Mouse (Mus musculus) lung, postnatal 0 days (tissue): ENCODE data around the gene Kcna5. TPM values are rescaled to one million over a fixed set of nuclear protein-coding genes. Genes with fewer than 3 reads are reported as not detected.

Source experiments
- ATAC-seq: fragments of 200-750 bp; cut with Nextera tagmentation; 2 replicates; pipeline ENCODE4 v1.8.0; 2017; ENCODE audit warnings: moderate library complexity
- DNase-seq: peaks from one replicate; pipeline ENCODE4 v3.0.0-alpha.2; 2016; ENCODE audit warnings: low spot score
- H3K27ac ChIP-seq: fragments of 300-500 bp; sonication (generic); 2 replicates; pipeline ENCODE4 v1.5.1; 2014; ENCODE audit warnings: antibody characterized with exemption, mild to moderate bottlenecking, low read length, mixed read lengths
- H3K27me3 ChIP-seq: fragments of 300-500 bp; sonication (generic); replicated peaks from 2 replicates; pipeline ENCODE4 v1.6.1; 2014; ENCODE audit warnings: low read length, mixed read lengths; ENCODE audit not compliant: insufficient read depth
- H3K36me3 ChIP-seq: fragments of 300-500 bp; sonication (generic); 2 replicates; pipeline ENCODE4 v1.6.1; 2014; ENCODE audit warnings: low read length, mixed read lengths; ENCODE audit not compliant: insufficient read depth
- H3K4me1 ChIP-seq: fragments of 300-500 bp; sonication (generic); 2 replicates; pipeline ENCODE4 v1.6.1; 2014; ENCODE audit warnings: antibody characterized with exemption, low read depth, low read length, mixed read lengths; ENCODE audit not compliant: insufficient read depth
- H3K4me2 ChIP-seq: fragments of 300-500 bp; sonication (generic); replicated peaks from 2 replicates; pipeline ENCODE4 v1.6.1; 2014; ENCODE audit warnings: low read depth, mild to moderate bottlenecking, low read length, moderate library complexity, mixed read lengths
- H3K4me3 ChIP-seq: fragments of 300-500 bp; sonication (generic); 2 replicates; pipeline ENCODE4 v1.5.1; 2014; ENCODE audit warnings: low read depth, low read length
- H3K9ac ChIP-seq: fragments of 300-500 bp; sonication (generic); replicated peaks from 2 replicates; pipeline ENCODE4 v1.6.1; 2014; ENCODE audit warnings: low read depth, mild to moderate bottlenecking
- H3K9me3 ChIP-seq: fragments of 300-500 bp; sonication (generic); 2 replicates; pipeline ENCODE4 v1.6.1; 2016; ENCODE audit warnings: low read length, mixed read lengths
- CTCF ChIP-seq: IDR thresholded peaks from 2 replicates; pipeline ENCODE4 v1.5.1; 2016; ENCODE audit warnings: antibody characterized with exemption, mild to moderate bottlenecking
- EP300 ChIP-seq: IDR thresholded peaks from 2 replicates; pipeline ENCODE4 v1.6.1; 2016; ENCODE audit warnings: antibody characterized with exemption, mild to moderate bottlenecking, control low read depth
- WGBS: fragments of 180-500 bp; shearing (Covaris S2); extraction: QIAGEN DNeasy Blood & Tissue Kit; methylation state at CpG from one replicate; pipeline ENCODE4 v1.1.7; 2014; 5-methylcytosine and 5-hydroxymethylcytosine counted together
- polyA plus RNA-seq: library from polyadenylated mRNA; unstranded; fragments of >200 nt; fragmentation: Nextera tagmentation; extraction: Ambion mirVana; gene quantifications from 2 replicates; pipeline ENCODE4 v1.2.1, GENCODE M21; 2015

Gene Kcna5
- polyA plus RNA-seq, 1 experiment from 2014 or later = 1.5 TPM

- Histone ChIP-seq H3K9ac (no peak overlapping the region), H3K4me2 (no peak overlapping the region), H3K27me3 (no peaks in the 10 kb centered on the region), H3K4me3 (no peak overlapping the region), H3K27ac (no peak overlapping the region), H3K36me3 (no peaks in the 10 kb centered on the region), H3K9me3 (no peaks in the 10 kb centered on the region), H3K4me1 (no peaks in the 10 kb centered on the region)
- DNase-seq (no peak), ATAC-seq (no peak; the same call in 1 of the 2 replicates)
- WGBS = 41% methylated on average over 4 of the region's 4 CpGs
- TF ChIP-seq EP300 (no peak), CTCF (no peak)
Observed at GRCm38 (mm10) chr6:126484887-126485286, 50.3 kb downstream of the Kcna5 start.

- Histone ChIP-seq H3K27me3 (no peaks in the 10 kb centered on the region), H3K9me3 (no peaks in the 10 kb centered on the region), H3K4me2 (no peak overlapping the region), H3K4me1 (no peaks in the 10 kb centered on the region), H3K36me3 (no peaks in the 10 kb centered on the region), H3K27ac (no peak overlapping the region), H3K9ac (no peak overlapping the region), H3K4me3 (no peak overlapping the region)
- TF ChIP-seq CTCF (no peak), EP300 (no peak)
- 55% methylated on average over 11 of the region's 11 CpGs for WGBS
- DNase-seq = no peak
- peak; percentile 26; the same call in 1 of the 2 replicates for ATAC-seq
Observed at GRCm38 (mm10) chr6:126483264-126483867, 51.8 kb downstream of the Kcna5 start.

Other genes with a start within 250 kb of the Kcna5 start
- gene Kcna1, start 111.0 kb upstream of the Kcna5 start, polyA plus RNA-seq = 0.08 and 0.12 TPM in 2 replicates
- 0.20 and 0.21 TPM in 2 replicates for gene Kcna6, start 205.3 kb upstream of the Kcna5 start, polyA plus RNA-seq